Mouse (Mus musculus) liver, postnatal 0 days (tissue): ENCODE results near the gene Ppfibp1.

ENCODE experiments used
- CTCF ChIP-seq: sonication (generic); IDR thresholded peaks from 2 replicates; pipeline ENCODE4 v1.5.1; 2016; ENCODE audit warnings: antibody characterized with exemption, low read depth
- EP300 ChIP-seq: IDR thresholded peaks from 2 replicates; pipeline ENCODE4 v1.6.1; 2016; ENCODE audit warnings: antibody characterized with exemption, low read depth, mild to moderate bottlenecking

GRCm38 (mm10) chr6:146857386-146857785 is 30.9 kb upstream of the Ppfibp1 start:
- TF ChIP-seq CTCF (no peak), EP300 (no peak)
